Mouse (Mus musculus) lung, adult 2 months (tissue): ENCODE measurements around the gene Scyl1. TPM values are rescaled to one million over a fixed set of nuclear protein-coding genes. Genes with fewer than 3 reads are reported as not detected.

Experiments used
- DNase-seq: peaks from one replicate; pipeline ENCODE4 v3.0.0; 2022
- H3K4me1 ChIP-seq: fragments of 200-500 bp; 2 replicates; pipeline ENCODE4 v1.6.1; 2011; ENCODE audit warnings: low read length; ENCODE audit not compliant: control insufficient read depth, insufficient read depth
- H3K4me3 ChIP-seq: fragments of 200-500 bp; replicated peaks from 2 replicates; pipeline ENCODE3; 2011; ENCODE audit warnings: low read depth, mild to moderate bottlenecking, control low read depth, low read length; ENCODE audit errors: extremely low read depth
- CTCF ChIP-seq: fragments of 200-500 bp; IDR thresholded peaks from 2 replicates; pipeline ENCODE4 v1.5.1; 2011; ENCODE audit warnings: mild to moderate bottlenecking, low read length, control low read depth; ENCODE audit not compliant: insufficient read depth
- POLR2A ChIP-seq: fragments of 200-500 bp; IDR thresholded peaks from 2 replicates; pipeline ENCODE4 v1.6.1; 2011; ENCODE audit warnings: low read depth, mild to moderate bottlenecking, control low read depth, low read length, borderline replicate concordance; ENCODE audit errors: extremely low read depth
- WGBS: fragments of 180-500 bp; shearing (Covaris S2); methylation state at CpG from one replicate; pipeline ENCODE4 v1.1.7; 2018; 5-methylcytosine and 5-hydroxymethylcytosine counted together
- polyA plus RNA-seq: library from polyadenylated mRNA; depleted of rRNA; stranded (reverse); fragments of >200 nt; gene quantifications from 2 replicates; pipeline ENCODE4 v1.2.3, GENCODE M21; 2012

Scyl1 gene
- polyA plus RNA-seq, 1 experiment: 116 TPM

GRCm38 (mm10) chr19:5777387-5778032 lies 6.3 kb upstream of the Scyl1 start:
- no peak overlapping the region for H3K4me3 ChIP-seq
- TF ChIP-seq POLR2A (no peak), CTCF (no peak)
- DNase-seq: no peak
- 74% methylated on average over 9 of the region's 9 CpGs for WGBS
- no peaks in the 10 kb centered on the region for H3K4me1 ChIP-seq

- Histone ChIP-seq H3K4me3 (peak overlapping the region; percentile 81), H3K4me1 (peaks cover 9% of the 10 kb centered on the region)
- no peak for DNase-seq
- TF ChIP-seq CTCF: no peak
- TF ChIP-seq POLR2A: no peak
- 29% methylated on average over 9 of the region's 9 CpGs for WGBS
These were observed 908 bp downstream of the Scyl1 start for GRCm38 (mm10) chr19:5770311-5770710.

- WGBS: 76% methylated on average over 4 of the region's 4 CpGs
- peaks cover 9% of the 10 kb centered on the region for H3K4me1 ChIP-seq
These were observed 3.9 kb downstream of the Scyl1 start for GRCm38 (mm10) chr19:5767271-5767670.

GRCm38 (mm10) chr19:5763163-5763562 lies 8.1 kb downstream of the Scyl1 start:
- 92% methylated on average over 6 of the region's 6 CpGs for WGBS
- DNase-seq: no peak
- Histone ChIP-seq H3K4me1 (no peaks in the 10 kb centered on the region), H3K4me3 (no peak overlapping the region)
- TF ChIP-seq POLR2A (no peak), CTCF (no peak)

More at GRCm38 (mm10) chr19:5767271-5767670, 3.9 kb downstream of the Scyl1 start:
- DNase-seq: no peak
- TF ChIP-seq POLR2A (no peak), CTCF (no peak)
- no peak overlapping the region for H3K4me3 ChIP-seq

GRCm38 (mm10) chr19:5758878-5759403 lies 12.3 kb downstream of the Scyl1 start:
- 85% methylated on average over 14 of the region's 14 CpGs for WGBS
- Histone ChIP-seq H3K4me3 (no peak overlapping the region), H3K4me1 (no peaks in the 10 kb centered on the region)
- no peak for DNase-seq
- no peak for TF ChIP-seq POLR2A
- TF ChIP-seq CTCF: no peak

- WGBS: 45% methylated on average over 36 of the region's 36 CpGs
- DNase-seq: no peak
- H3K4me3 ChIP-seq: no peak overlapping the region
- H3K4me1 ChIP-seq: no peaks in the 10 kb centered on the region
- TF ChIP-seq POLR2A (no peak), CTCF (no peak)
These were observed 14.1 kb downstream of the Scyl1 start for GRCm38 (mm10) chr19:5756991-5757636.

GRCm38 (mm10) chr19:5756321-5756985 lies 14.8 kb downstream of the Scyl1 start:
- peaks cover 3% of the 10 kb centered on the region; the same call in 1 of the 2 replicates for H3K4me1 ChIP-seq
- DNase-seq: no peak
- H3K4me3 ChIP-seq: no peak overlapping the region
- WGBS: 48% methylated on average over 29 of the region's 29 CpGs
- no peak for TF ChIP-seq POLR2A
- TF ChIP-seq CTCF: no peak

GRCm38 (mm10) chr19:5751742-5752141 lies 19.5 kb downstream of the Scyl1 start:
- Histone ChIP-seq H3K4me1 (peaks cover 3% of the 10 kb centered on the region; the same call in 1 of the 2 replicates), H3K4me3 (no peak overlapping the region)
- 23% methylated on average over 20 of the region's 20 CpGs for WGBS
- peak; percentile 50 for DNase-seq
- TF ChIP-seq POLR2A: no peak
- TF ChIP-seq CTCF: no peak

- DNase-seq: no peak
- WGBS: 54% methylated on average over 22 of the region's 22 CpGs
- Histone ChIP-seq H3K4me1 (peaks cover 3% of the 10 kb centered on the region; the same call in 1 of the 2 replicates), H3K4me3 (no peak overlapping the region)
- TF ChIP-seq CTCF (no peak), POLR2A (no peak)
These were observed 20.3 kb downstream of the Scyl1 start for GRCm38 (mm10) chr19:5750951-5751350.

- DNase-seq: no peak
- Histone ChIP-seq H3K4me1 (peaks cover 3% of the 10 kb centered on the region; the same call in 1 of the 2 replicates), H3K4me3 (no peak overlapping the region)
- TF ChIP-seq POLR2A (no peak), CTCF (no peak)
- 69% methylated on average over 6 of the region's 6 CpGs for WGBS
These were observed 21.7 kb downstream of the Scyl1 start for GRCm38 (mm10) chr19:5749476-5749875.
